Comparison of ENCODE assay signal across 18 mouse cellular contexts in genomic region chr5:77252115-77252827, GRCm38 (mm10). TPM values are rescaled to one million over a fixed set of nuclear protein-coding genes. Genes with fewer than 3 reads are reported as not detected.
A peak's percentile ranks its signal among the peaks of the same experiment; 100 is the strongest.
DNase-seq lines count a peak whose midpoint lies in the region; ATAC-seq and TF ChIP-seq lines count a peak whose summit lies in the region.
"Had no signal": no experiment of that assay in that cellular context is flagged by ENCODE, and none has a peak within 500 bp of the region (broad histone marks: within the 10 kb centered on the region; RNA-seq: fewer than 3 reads in every experiment).

No protein-coding gene starts in this region.

- peaks cover 8 to 50% of the 10 kb centered on the region in 2 experiments for H3K4me1 ChIP-seq in CH12.LX (ENCODE audit: control insufficient read depth in 1 of 2, insufficient read depth in 2 of 2)
- H3K4me1 ChIP-seq in embryonic facial prominence, embryonic 14.5 days (ENCODE audit: control insufficient read depth, insufficient read depth, low read length) = no peaks in the 10 kb centered on the region
- H3K4me1 ChIP-seq: heart, embryonic 10.5 days; midbrain, embryonic 10.5 days had no signal

- peak; percentile 18 for TF ChIP-seq RAD21 in CH12.LX (IDR thresholded peaks at IDR 0.05; ENCODE audit: low read depth, low read length)

- peak; percentile 88 for DNase-seq in CH12.LX (ENCODE audit: extremely low read depth)
- peak; percentile 23 for DNase-seq in embryonic facial prominence, embryonic 14.5 days (ENCODE audit: low spot score)
- no peak for DNase-seq in cerebellum, adult 9-10 months
- DNase-seq in left cerebral cortex, postnatal 14 days (ENCODE audit: low spot score in 2 of 2) = no peak
- DNase-seq in gastrocnemius, postnatal 10 days = no peak
- DNase-seq: cerebellum, adult 11-12 months; gastrocnemius, postnatal 14 days; kidney, adult 8-10 months; kidney, postnatal 36 days; lung, embryonic 14.5 days had no signal

- H3K36me3 ChIP-seq in C2C12 (ENCODE audit: control insufficient read depth, insufficient read depth) (no peaks in the 10 kb centered on the region), CH12.LX (replicated peaks in 1 of 2; ENCODE audit: control insufficient read depth in 1 of 2, insufficient read depth in 1 of 2, low read length in 1 of 2) (no peaks in the 10 kb centered on the region)
- H3K36me3 ChIP-seq in embryonic facial prominence, embryonic 14.5 days (ENCODE audit: control insufficient read depth, insufficient read depth, low read length) = no peaks in the 10 kb centered on the region
- H3K36me3 ChIP-seq: heart, embryonic 10.5 days; midbrain, embryonic 10.5 days had no signal

- H3K4me3 ChIP-seq in C2C12 (ENCODE audit: insufficient read depth, poor library complexity, severe bottlenecking) (no peak overlapping the region), CH12.LX (replicated peaks in 1 of 3; ENCODE audit: low read depth in 2 of 3, low read length in 2 of 3, poor library complexity in 1 of 3) (peak overlapping the region in 2 of 3 experiments; percentile 27 to 34)
- H3K4me3 ChIP-seq in embryonic facial prominence, embryonic 14.5 days (ENCODE audit: low read depth, low read length) = no peak overlapping the region
- H3K4me3 ChIP-seq: heart, embryonic 10.5 days; midbrain, embryonic 10.5 days had no signal

- no peak; the same call in 1 of the 2 replicates for TF ChIP-seq POLR2A in CH12.LX (IDR thresholded peaks at IDR 0.05; ENCODE audit: low read depth, low read length)

- H3K27me3 ChIP-seq in C2C12 (ENCODE audit: control insufficient read depth, insufficient read depth, insufficient read length) (no peaks in the 10 kb centered on the region), CH12.LX (replicated peaks) (no peaks in the 10 kb centered on the region)
- no peaks in the 10 kb centered on the region for H3K27me3 ChIP-seq in embryonic facial prominence, embryonic 14.5 days (replicated peaks; ENCODE audit: control insufficient read depth, insufficient read depth, low read length)

- H3ac ChIP-seq in C2C12 (ENCODE audit: control insufficient read depth, insufficient read length, low read depth) = no peak overlapping the region

- WGBS in embryonic facial prominence, embryonic 14.5 days = 59% methylated on average over 8 of the region's 8 CpGs

- ATAC-seq in embryonic facial prominence, embryonic 14.5 days (ENCODE audit: low read depth) = no peak
- 0 out of 2 replicates have a peak, but pooled peaks have one; percentile 54 for ATAC-seq in monocyte, adult 5-6 weeks (replicated peaks; ENCODE audit: insufficient number of reproducible peaks, low FRiP score, low TSS enrichment, poor library complexity, severe bottlenecking)

- H3K9ac ChIP-seq in CH12.LX (ENCODE audit: insufficient read depth, low read depth) = peak overlapping the region; percentile 13
- H3K9ac ChIP-seq in embryonic facial prominence, embryonic 14.5 days (ENCODE audit: low read depth, low read length) = no peak overlapping the region
- H3K9ac ChIP-seq: lung, embryonic 14.5 days had no signal

- peak overlapping the region; percentile 91 for H3K27ac ChIP-seq in CH12.LX (ENCODE audit: insufficient read depth, low read depth)
- H3K27ac ChIP-seq in embryonic facial prominence, embryonic 14.5 days (replicated peaks; ENCODE audit: low read depth, low read length) = no peak overlapping the region
- H3K27ac ChIP-seq: heart, embryonic 10.5 days; midbrain, embryonic 10.5 days had no signal

- no peaks in the 10 kb centered on the region for H3K79me3 ChIP-seq in C2C12 (ENCODE audit: low read depth)

- H3K9me3 ChIP-seq in CH12.LX (replicated peaks; ENCODE audit: low read length) = no peaks in the 10 kb centered on the region
- H3K9me3 ChIP-seq in embryonic facial prominence, embryonic 14.5 days (ENCODE audit: control insufficient read depth, low read length) = no peaks in the 10 kb centered on the region
- H3K9me3 ChIP-seq: heart, embryonic 10.5 days; midbrain, embryonic 10.5 days had no signal

- no peaks in the 10 kb centered on the region for H3K79me2 ChIP-seq in C2C12 (ENCODE audit: control insufficient read depth, insufficient read depth)
- no peaks in the 10 kb centered on the region for H3K79me2 ChIP-seq in CH12.LX (replicated peaks; ENCODE audit: control insufficient read depth, extremely low read depth, insufficient read depth, poor library complexity, severe bottlenecking)

- dilution Hi-C loops in CH12.LX (cut with MboI; ENCODE audit: extremely low pct_ligation_motif_present, extremely low pct_unique_long_range_greater_than_20kb, low sequenced_read_pairs) = no loop called here

- TF ChIP-seq EP300 in CH12.LX (IDR thresholded peaks at IDR 0.05; ENCODE audit: low read length) = peak; percentile 86

- peak overlapping the region; percentile 31; the same call in 1 of the 2 replicates for H3K4me2 ChIP-seq in CH12.LX (ENCODE audit: insufficient read depth, low read depth, poor library complexity, severe bottlenecking)
- H3K4me2 ChIP-seq in embryonic facial prominence, embryonic 14.5 days (ENCODE audit: low read depth, low read length) = no peak overlapping the region
- H3K4me2 ChIP-seq: liver, embryonic 11.5 days; lung, embryonic 14.5 days had no signal

- intact Hi-C loops in left cerebral cortex, postnatal 14 days (cut with DNase I) = no loop called here

- in situ Hi-C loops in CH12.LX (cut with MboI; ENCODE audit: low pct_ligation_motif_present, low pct_unique_long_range_greater_than_20kb, low sequenced_read_pairs) = loop anchor here (5.0 kb wide), 1 partner anchor 50 kb away; no protein-coding TSS in a partner anchor

- TF ChIP-seq CTCF in C2C12 (IDR thresholded peaks at IDR 0.05; ENCODE audit: control insufficient read depth, insufficient read depth, insufficient read length) (no peak), CH12.LX (conservative IDR thresholded peaks at IDR 0.05 in 1 of 2, IDR thresholded peaks at IDR 0.05 in 1 of 2; ENCODE audit: low read depth in 2 of 2, low read length in 2 of 2) (peak in 1 of 2 experiments; percentile 50; a peak in 2 of 4 replicates)

TF ChIP-seq in C2C12, 6 proteins besides CTCF, POLR2A, EP300 and RAD21:
- TF ChIP-seq FOSL1 (IDR thresholded peaks at IDR 0.05; ENCODE audit: insufficient read depth, low read length, poor library complexity, severe bottlenecking) (peak; percentile 1), USF1 (IDR thresholded peaks at IDR 0.05; ENCODE audit: low read depth) (no peak), CEBPB (IDR thresholded peaks at IDR 0.05; ENCODE audit: low read depth) (peak; percentile 83), MYOG (IDR thresholded peaks at IDR 0.05; ENCODE audit: control insufficient read depth, extremely low read depth, insufficient read length) (no peak), MYOD1 (IDR thresholded peaks at IDR 0.05; ENCODE audit: control insufficient read depth, insufficient read length, low read depth) (peak; percentile 56), MAX (IDR thresholded peaks at IDR 0.05) (no peak)

TF ChIP-seq in CH12.LX, 34 proteins besides CTCF, POLR2A, EP300 and RAD21 (continues in another document):
- TF ChIP-seq USF1 (IDR thresholded peaks at IDR 0.05; ENCODE audit: low read depth, low read length) (no peak), SMC3 (IDR thresholded peaks at IDR 0.05; ENCODE audit: low read depth, low read length) (peak; percentile 31; the same call in 1 of the 2 replicates), ZMIZ1 (IDR thresholded peaks at IDR 0.05; ENCODE audit: low read depth, low read length) (no peak), JUN (IDR thresholded peaks at IDR 0.05; ENCODE audit: insufficient read depth, low read depth, low read length) (peak; percentile 91), ETS1 (conservative IDR thresholded peaks at IDR 0.05; ENCODE audit: low read depth, low read length) (peak; percentile 96), HCFC1 (IDR thresholded peaks at IDR 0.05; ENCODE audit: low read depth, low read length) (peak; percentile 43; the same call in 1 of the 2 replicates), TCF12 (IDR thresholded peaks at IDR 0.05; ENCODE audit: low read depth, low read length) (peak; percentile 52; the same call in 1 of the 2 replicates), MYC (IDR thresholded peaks at IDR 0.05; ENCODE audit: low read depth, low read length) (peak; percentile 94), SIN3A (IDR thresholded peaks at IDR 0.05; ENCODE audit: low read length) (peak; percentile 75)

RNA-seq across cellular contexts. Expression of gene Rest, which starts 13.0 kb away (rescaled TPM):
- polyA plus RNA-seq in C2C12 (2012; fragmentation: generic; extraction: Trizol) (7.1 TPM), CH12.LX (2012; ENCODE audit: insufficient read length, low read depth) (7.4 and 7.8 TPM in 2 replicates)
- total RNA-seq in CH12.LX (2012; rRNA removed) (15.4 and 15.9 TPM in 2 replicates), CH12.LX (2014; rRNA removed) (16.5 and 16.8 TPM in 2 replicates)
- 35.8 and 40.4 TPM in 2 replicates for polyA plus RNA-seq in embryonic facial prominence, embryonic 14.5 days (2014; fragmentation: Nextera tagmentation; extraction: Ambion mirVana)
- 39.7 to 45.8 TPM (median 40.3 TPM) in 3 replicates for total RNA-seq in monocyte, adult 5-6 weeks (2017)
- total RNA-seq in left cerebral cortex, postnatal 14 days (2021) = 1 to 10 TPM; 4.2 TPM
- 10 to 100 TPM; 14.4 to 17.1 TPM for total RNA-seq in gastrocnemius, postnatal 10 days (2021)

RNA-seq across cellular contexts. Expression of gene Spink2, which starts 41.0 kb away (rescaled TPM):
- not detected for polyA plus RNA-seq in C2C12 (2012; fragmentation: generic; extraction: Trizol)
- total RNA-seq in CH12.LX (2012; rRNA removed) = 0.42 and 0.55 TPM in 2 replicates
- total RNA-seq in CH12.LX (2014; rRNA removed) = not detected in 2 replicates
- polyA plus RNA-seq in CH12.LX (2012; ENCODE audit: insufficient read length, low read depth) = 0.67 and 1.3 TPM in 2 replicates
- polyA plus RNA-seq in embryonic facial prominence, embryonic 14.5 days (2014; fragmentation: Nextera tagmentation; extraction: Ambion mirVana) = 3.9 and 4.7 TPM in 2 replicates
- total RNA-seq in monocyte, adult 5-6 weeks (2017) = not detected in 3 replicates
- total RNA-seq in left cerebral cortex, postnatal 14 days (2021) = not detected
- under 1 TPM; 0.81 to 0.96 TPM for total RNA-seq in gastrocnemius, postnatal 10 days (2021)
- total RNA-seq: layer of hippocampus, postnatal 25 days; left cerebral cortex, postnatal 36 days; MEL had no signal

RNA-seq across cellular contexts. Expression of gene Noa1, which starts 57.6 kb away (rescaled TPM):
- polyA plus RNA-seq in C2C12 (2012; fragmentation: generic; extraction: Trizol) (33.4 TPM), CH12.LX (2012; ENCODE audit: insufficient read length, low read depth) (59.4 and 60.7 TPM in 2 replicates)
- total RNA-seq in CH12.LX (2012; rRNA removed) (25.8 and 33.0 TPM in 2 replicates), CH12.LX (2014; rRNA removed) (44.3 and 45.7 TPM in 2 replicates)
- polyA plus RNA-seq in embryonic facial prominence, embryonic 14.5 days (2014; fragmentation: Nextera tagmentation; extraction: Ambion mirVana) = 25.6 and 25.7 TPM in 2 replicates
- 4.2 to 7.1 TPM (median 4.9 TPM) in 3 replicates for total RNA-seq in monocyte, adult 5-6 weeks (2017)
- total RNA-seq in left cerebral cortex, postnatal 14 days (2021) = 10 to 100 TPM; 22.8 to 24.6 TPM
- 10 to 100 TPM; 13.7 to 14.9 TPM for total RNA-seq in gastrocnemius, postnatal 10 days (2021)

RNA-seq across cellular contexts. Expression of gene Polr2b, which starts 57.7 kb away (rescaled TPM):
- polyA plus RNA-seq in C2C12 (2012; fragmentation: generic; extraction: Trizol) = 24.3 TPM
- total RNA-seq in CH12.LX (2012; rRNA removed) = 133 and 140 TPM in 2 replicates
- total RNA-seq in CH12.LX (2014; rRNA removed) = 119 and 129 TPM in 2 replicates
- 78.0 and 88.0 TPM in 2 replicates for polyA plus RNA-seq in CH12.LX (2012; ENCODE audit: insufficient read length, low read depth)
- polyA plus RNA-seq in embryonic facial prominence, embryonic 14.5 days (2014; fragmentation: Nextera tagmentation; extraction: Ambion mirVana) = 53.9 and 62.1 TPM in 2 replicates
- 105 to 132 TPM (median 106 TPM) in 3 replicates for total RNA-seq in monocyte, adult 5-6 weeks (2017)
- total RNA-seq in left cerebral cortex, postnatal 14 days (2021) = 10 to 100 TPM; 46.6 to 51.7 TPM
- total RNA-seq in gastrocnemius, postnatal 10 days (2021) = 10 to 100 TPM; 26.1 to 27.7 TPM

Comparison
In these comparisons a context has a peak if more than half of its experiments do, and no peak if none do; other contexts are left out.
1. H3K4me3 ChIP-seq: peak in CH12.LX (2 of 3); none in C2C12 (single experiment) and embryonic facial prominence, embryonic 14.5 days (single experiment).
2. DNase-seq: peak in CH12.LX (single experiment) and embryonic facial prominence, embryonic 14.5 days (single experiment); none in cerebellum, adult 9-10 months (single experiment), left cerebral cortex, postnatal 14 days (0 of 2) and gastrocnemius, postnatal 10 days (single experiment).